Mouse (Mus musculus): Measurements from ENCODE around the gene Fat4. TPM values are rescaled to one million over a fixed set of nuclear protein-coding genes. Genes with fewer than 3 reads are reported as not detected.

The Fat4 gene
- polyA plus RNA-seq, 1 experiment from 2014 or later: 6.8 TPM

- H3K27ac ChIP-seq (ENCODE audit: low read length): no peak overlapping the region
- WGBS: 69% methylated on average over 5 of the region's 5 CpGs
- H3K4me1 ChIP-seq (ENCODE audit: control insufficient read depth, insufficient read depth, low read length): peaks cover 10% of the 10 kb centered on the region; the same call in 1 of the 2 replicates
- ATAC-seq: no peak
- H3K27me3 ChIP-seq (ENCODE audit: control insufficient read depth, insufficient read depth, low read depth, low read length): no peaks in the 10 kb centered on the region
- no peak overlapping the region for H3K4me2 ChIP-seq (ENCODE audit: low read length)
- no peak overlapping the region for H3K9ac ChIP-seq (ENCODE audit: low read depth, low read length)
- H3K36me3 ChIP-seq (ENCODE audit: control insufficient read depth, insufficient read depth, low read length): peaks cover 3% of the 10 kb centered on the region; the same call in 1 of the 2 replicates
- H3K9me3 ChIP-seq (replicated peaks; ENCODE audit: control insufficient read depth, low read length, poor library complexity, severe bottlenecking): no peaks in the 10 kb centered on the region
- H3K4me3 ChIP-seq (ENCODE audit: low read depth, low read length): no peak overlapping the region
These were observed 51.4 kb downstream of the Fat4 start for GRCm38 (mm10) chr3:38938136-38938535.

- Histone ChIP-seq H3K36me3 (ENCODE audit: control insufficient read depth, insufficient read depth, low read length) (peaks cover 3% of the 10 kb centered on the region; the same call in 1 of the 2 replicates), H3K9ac (ENCODE audit: low read depth, low read length) (no peak overlapping the region), H3K4me2 (ENCODE audit: low read length) (no peak overlapping the region), H3K27me3 (ENCODE audit: control insufficient read depth, insufficient read depth, low read depth, low read length) (no peaks in the 10 kb centered on the region), H3K27ac (ENCODE audit: low read length) (no peak overlapping the region), H3K4me1 (ENCODE audit: control insufficient read depth, insufficient read depth, low read length) (peaks cover 4% of the 10 kb centered on the region; the same call in 1 of the 2 replicates), H3K4me3 (ENCODE audit: low read depth, low read length) (no peak overlapping the region), H3K9me3 (replicated peaks; ENCODE audit: control insufficient read depth, low read length, poor library complexity, severe bottlenecking) (no peaks in the 10 kb centered on the region)
- WGBS: 7% methylated on average over 3 of the region's 3 CpGs
- ATAC-seq: no peak
These were observed 52.8 kb downstream of the Fat4 start for GRCm38 (mm10) chr3:38939573-38939972.

- Histone ChIP-seq H3K9me3 (replicated peaks; ENCODE audit: control insufficient read depth, low read length, poor library complexity, severe bottlenecking) (no peaks in the 10 kb centered on the region), H3K27ac (ENCODE audit: low read length) (no peak overlapping the region), H3K36me3 (ENCODE audit: control insufficient read depth, insufficient read depth, low read length) (peaks cover 3% of the 10 kb centered on the region; the same call in 1 of the 2 replicates), H3K4me3 (ENCODE audit: low read depth, low read length) (no peak overlapping the region), H3K4me1 (ENCODE audit: control insufficient read depth, insufficient read depth, low read length) (no peaks in the 10 kb centered on the region), H3K4me2 (ENCODE audit: low read length) (no peak overlapping the region), H3K27me3 (ENCODE audit: control insufficient read depth, insufficient read depth, low read depth, low read length) (no peaks in the 10 kb centered on the region), H3K9ac (ENCODE audit: low read depth, low read length) (no peak overlapping the region)
- WGBS: 70% methylated on average over 1 of the region's 1 CpGs
- ATAC-seq: no peak
These were observed 53.6 kb downstream of the Fat4 start for GRCm38 (mm10) chr3:38940327-38940726.

- Histone ChIP-seq H3K9me3 (replicated peaks; ENCODE audit: control insufficient read depth, low read length, poor library complexity, severe bottlenecking) (no peaks in the 10 kb centered on the region), H3K4me3 (ENCODE audit: low read depth, low read length) (no peak overlapping the region), H3K27ac (ENCODE audit: low read length) (no peak overlapping the region), H3K9ac (ENCODE audit: low read depth, low read length) (no peak overlapping the region), H3K27me3 (ENCODE audit: control insufficient read depth, insufficient read depth, low read depth, low read length) (no peaks in the 10 kb centered on the region), H3K36me3 (ENCODE audit: control insufficient read depth, insufficient read depth, low read length) (peaks cover 3% of the 10 kb centered on the region; the same call in 1 of the 2 replicates), H3K4me1 (ENCODE audit: control insufficient read depth, insufficient read depth, low read length) (peaks cover 6% of the 10 kb centered on the region; the same call in 1 of the 2 replicates), H3K4me2 (ENCODE audit: low read length) (no peak overlapping the region)
- 0 out of 2 replicates have a peak, but pooled peaks have one; percentile 53 for ATAC-seq
- WGBS: 52% methylated on average over 1 of the region's 1 CpGs
These were observed 58.4 kb downstream of the Fat4 start for GRCm38 (mm10) chr3:38945157-38945556.

GRCm38 (mm10) chr3:38947706-38948105 lies 61.0 kb downstream of the Fat4 start:
- Histone ChIP-seq H3K9me3 (replicated peaks; ENCODE audit: control insufficient read depth, low read length, poor library complexity, severe bottlenecking) (no peaks in the 10 kb centered on the region), H3K27ac (ENCODE audit: low read length) (no peak overlapping the region), H3K4me2 (ENCODE audit: low read length) (no peak overlapping the region), H3K4me1 (ENCODE audit: control insufficient read depth, insufficient read depth, low read length) (peaks cover 6% of the 10 kb centered on the region; the same call in 1 of the 2 replicates), H3K9ac (ENCODE audit: low read depth, low read length) (no peak overlapping the region), H3K4me3 (ENCODE audit: low read depth, low read length) (no peak overlapping the region), H3K36me3 (ENCODE audit: control insufficient read depth, insufficient read depth, low read length) (peaks cover 5% of the 10 kb centered on the region), H3K27me3 (ENCODE audit: control insufficient read depth, insufficient read depth, low read depth, low read length) (no peaks in the 10 kb centered on the region)
- ATAC-seq: no peak
- WGBS: 88% methylated on average over 7 of the region's 7 CpGs

- Histone ChIP-seq H3K27ac (ENCODE audit: low read length) (no peak overlapping the region), H3K4me1 (ENCODE audit: control insufficient read depth, insufficient read depth, low read length) (no peaks in the 10 kb centered on the region), H3K36me3 (ENCODE audit: control insufficient read depth, insufficient read depth, low read length) (peaks cover 9% of the 10 kb centered on the region), H3K9me3 (replicated peaks; ENCODE audit: control insufficient read depth, low read length, poor library complexity, severe bottlenecking) (no peaks in the 10 kb centered on the region), H3K9ac (ENCODE audit: low read depth, low read length) (no peak overlapping the region), H3K27me3 (ENCODE audit: control insufficient read depth, insufficient read depth, low read depth, low read length) (no peaks in the 10 kb centered on the region), H3K4me3 (ENCODE audit: low read depth, low read length) (no peak overlapping the region), H3K4me2 (ENCODE audit: low read length) (no peak overlapping the region)
- WGBS: 83% methylated on average over 3 of the region's 3 CpGs
- ATAC-seq: no peak
These were observed 65.9 kb downstream of the Fat4 start for GRCm38 (mm10) chr3:38952602-38953001.

- H3K36me3 ChIP-seq (ENCODE audit: control insufficient read depth, insufficient read depth, low read length): peaks cover 10% of the 10 kb centered on the region
- no peak for ATAC-seq
- 77% methylated on average over 3 of the region's 3 CpGs for WGBS
These were observed 67.5 kb downstream of the Fat4 start for GRCm38 (mm10) chr3:38954196-38954595.

GRCm38 (mm10) chr3:38956012-38956648 lies 69.4 kb downstream of the Fat4 start:
- no peak for ATAC-seq
- Histone ChIP-seq H3K4me1 (ENCODE audit: control insufficient read depth, insufficient read depth, low read length) (no peaks in the 10 kb centered on the region), H3K27ac (ENCODE audit: low read length) (no peak overlapping the region), H3K9ac (ENCODE audit: low read depth, low read length) (no peak overlapping the region), H3K4me2 (ENCODE audit: low read length) (no peak overlapping the region), H3K36me3 (ENCODE audit: control insufficient read depth, insufficient read depth, low read length) (peaks cover 11% of the 10 kb centered on the region), H3K27me3 (ENCODE audit: control insufficient read depth, insufficient read depth, low read depth, low read length) (no peaks in the 10 kb centered on the region), H3K9me3 (replicated peaks; ENCODE audit: control insufficient read depth, low read length, poor library complexity, severe bottlenecking) (no peaks in the 10 kb centered on the region), H3K4me3 (ENCODE audit: low read depth, low read length) (no peak overlapping the region)
- WGBS: 87% methylated on average over 9 of the region's 9 CpGs

More at GRCm38 (mm10) chr3:38954196-38954595, 67.5 kb downstream of the Fat4 start:
- no peaks in the 10 kb centered on the region for H3K27me3 ChIP-seq (ENCODE audit: control insufficient read depth, insufficient read depth, low read depth, low read length)
- H3K4me3 ChIP-seq (ENCODE audit: low read depth, low read length): no peak overlapping the region
- H3K27ac ChIP-seq (ENCODE audit: low read length): no peak overlapping the region
- H3K4me2 ChIP-seq (ENCODE audit: low read length): no peak overlapping the region
- H3K4me1 ChIP-seq (ENCODE audit: control insufficient read depth, insufficient read depth, low read length): no peaks in the 10 kb centered on the region
- no peak overlapping the region for H3K9ac ChIP-seq (ENCODE audit: low read depth, low read length)
- H3K9me3 ChIP-seq (replicated peaks; ENCODE audit: control insufficient read depth, low read length, poor library complexity, severe bottlenecking): no peaks in the 10 kb centered on the region

- Histone ChIP-seq H3K4me3 (ENCODE audit: low read depth, low read length) (no peak overlapping the region), H3K9me3 (replicated peaks; ENCODE audit: control insufficient read depth, low read length, poor library complexity, severe bottlenecking) (no peaks in the 10 kb centered on the region), H3K36me3 (ENCODE audit: control insufficient read depth, insufficient read depth, low read length) (peaks cover 10% of the 10 kb centered on the region), H3K4me2 (ENCODE audit: low read length) (no peak overlapping the region), H3K27ac (ENCODE audit: low read length) (no peak overlapping the region), H3K27me3 (ENCODE audit: control insufficient read depth, insufficient read depth, low read depth, low read length) (no peaks in the 10 kb centered on the region), H3K4me1 (ENCODE audit: control insufficient read depth, insufficient read depth, low read length) (0 out of 2 replicates have a peak, but pooled peaks cover under 1% of the 10 kb centered on the region), H3K9ac (ENCODE audit: low read depth, low read length) (no peak overlapping the region)
- WGBS: 96% methylated on average over 11 of the region's 11 CpGs
- no peak for ATAC-seq
These were observed 70.4 kb downstream of the Fat4 start for GRCm38 (mm10) chr3:38957186-38957585.
